Mouse (Mus musculus): ENCODE results near the gene Cyb561d2.
A peak's percentile ranks its signal among the peaks of the same experiment; 100 is the strongest.
"Not testable (repeated sequence)": the region's sequence is repeated elsewhere in the genome, so short reads cannot be mapped to it uniquely, and the experiment has no call there.

Cyb561d2 gene

GRCm38 (mm10) chr9:107541474-107542351, at the start of gene Cyb561d2, which contains the start of gene Nprl2:
Cyb561d2 (minus strand) TSS chr9:107542193.
Nprl2 (plus strand) TSS chr9:107542226.
- peak; percentile 94 for DNase-seq (ENCODE audit: low read depth)

- DNase-seq (ENCODE audit: low read depth), result no peak
These were observed 48.7 kb upstream of the Cyb561d2 start for GRCm38 (mm10) chr9:107590773-107591060.

DNA sequence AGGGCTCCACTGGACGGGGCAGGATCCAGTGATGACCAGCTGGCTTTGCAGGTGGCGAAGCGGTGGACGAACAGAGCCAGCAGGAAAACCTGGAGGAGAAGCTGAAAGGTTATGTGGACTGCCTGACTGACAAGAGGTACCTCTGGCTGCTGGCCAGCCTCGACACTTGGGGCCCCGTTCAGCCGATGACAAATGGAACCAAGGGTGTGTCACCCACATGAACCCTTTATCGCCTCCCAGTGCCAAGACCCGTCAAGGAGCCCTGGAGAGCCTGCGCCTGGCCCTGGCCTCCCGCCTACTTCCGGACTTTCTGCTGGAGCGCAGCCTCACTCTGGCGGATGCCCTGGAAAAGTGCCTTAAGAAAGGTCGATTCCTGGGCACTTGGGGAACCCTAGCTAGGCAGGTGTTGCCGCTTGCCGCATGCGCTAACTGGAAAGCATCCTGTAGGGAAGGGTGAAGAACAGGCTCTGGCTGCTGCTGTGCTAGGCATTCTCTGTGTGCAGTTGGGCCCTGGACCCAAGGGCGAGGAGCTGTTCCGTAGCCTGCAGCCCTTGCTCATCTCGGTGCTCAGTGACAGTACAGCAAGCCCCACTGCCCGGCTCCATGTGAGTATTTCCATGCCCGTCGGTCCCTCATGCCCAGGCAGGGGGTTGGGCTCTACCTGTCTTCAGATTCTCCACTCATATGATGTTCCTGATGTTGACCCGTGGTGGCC, 48.2 kb upstream of the Cyb561d2 start:
- DNase-seq (ENCODE audit: low read depth), result no peak

DNA sequence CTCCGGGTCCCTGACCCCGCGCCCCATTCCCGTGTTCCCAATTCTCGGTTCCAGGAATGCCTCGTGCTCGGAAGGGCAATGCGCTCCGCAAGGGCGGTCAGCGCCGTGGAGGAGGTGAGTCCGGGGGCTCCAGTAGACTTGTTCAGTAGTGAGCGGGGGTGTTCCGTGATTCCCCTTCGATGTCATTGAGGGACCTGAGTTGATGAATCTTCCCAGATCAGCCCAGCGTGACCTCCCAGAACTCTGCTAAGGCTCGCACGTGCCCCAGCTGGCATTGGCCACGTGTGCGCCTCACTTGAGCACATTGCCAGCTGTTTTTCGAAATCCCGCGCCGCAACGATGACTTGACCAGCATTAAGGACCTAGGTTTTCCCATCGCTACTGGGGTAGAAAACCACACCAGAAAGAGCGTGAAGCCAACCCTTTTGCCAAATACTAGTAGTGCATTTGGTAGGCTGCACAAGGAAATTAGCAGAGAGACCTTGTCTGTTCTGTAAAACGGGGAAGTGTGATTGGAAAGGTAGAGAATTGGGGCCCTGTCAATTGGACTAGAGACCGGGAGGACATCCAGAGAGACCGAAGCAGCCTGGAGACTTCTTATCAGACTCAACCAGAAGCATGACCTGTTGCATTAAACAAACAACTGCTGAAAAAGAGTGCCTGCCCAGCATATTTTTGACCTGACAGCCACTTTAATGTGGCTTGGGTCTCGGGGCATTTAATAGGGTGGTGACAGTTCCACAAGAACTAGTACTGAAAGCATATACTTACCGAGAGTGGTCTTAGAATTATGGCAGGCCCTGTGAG, 46.0 kb upstream of the Cyb561d2 start:
- DNase-seq (ENCODE audit: low read depth), result peak; percentile 71

- peak; percentile 95 for DNase-seq (ENCODE audit: low read depth)
These were observed 45.2 kb upstream of the Cyb561d2 start, which contains the start of gene Ifrd2 for GRCm38 (mm10) chr9:107586974-107587832. Ifrd2 (plus strand) TSS chr9:107587642.

DNA sequence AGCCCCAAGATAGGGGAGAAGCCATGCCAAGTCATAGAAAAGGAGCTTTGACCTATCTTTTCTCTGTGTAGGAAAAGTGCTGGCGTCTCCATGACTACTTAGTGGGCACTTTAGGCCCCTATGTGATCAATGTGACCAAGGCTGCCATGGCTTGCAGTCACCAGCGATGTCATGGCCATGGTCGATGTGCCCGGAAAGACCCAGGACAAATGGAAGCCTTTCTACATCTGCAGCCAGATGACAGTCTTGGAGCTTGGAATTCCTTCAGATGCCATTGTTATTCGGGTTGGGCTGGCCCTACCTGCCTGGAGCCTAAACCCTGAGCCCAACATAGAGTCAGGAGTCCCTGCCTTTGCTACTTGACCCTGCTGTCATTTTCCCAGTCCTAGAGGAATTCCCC, 44.5 kb upstream of the Cyb561d2 start:
- no peak for DNase-seq (ENCODE audit: low read depth)

DNA sequence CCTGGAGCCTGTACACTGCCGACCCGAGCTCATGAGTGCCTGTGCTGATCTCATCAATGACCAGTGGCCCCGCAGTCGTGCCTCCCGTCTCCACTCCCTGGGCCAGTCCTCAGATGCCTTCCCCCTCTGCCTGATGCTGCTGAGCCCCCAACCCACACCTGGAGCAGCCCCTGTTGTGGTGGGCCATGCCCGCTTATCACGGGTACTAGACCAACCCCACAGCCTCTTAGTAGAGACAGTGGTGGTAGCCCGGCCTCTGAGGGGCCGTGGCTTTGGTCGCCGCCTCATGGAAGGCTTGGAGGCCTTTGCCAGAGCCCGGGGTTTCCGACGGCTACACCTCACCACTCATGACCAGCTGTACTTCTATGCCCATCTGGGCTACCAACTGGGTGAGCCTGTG, 41.2 kb upstream of the Cyb561d2 start:
- no peak for DNase-seq (ENCODE audit: low read depth)

DNA sequence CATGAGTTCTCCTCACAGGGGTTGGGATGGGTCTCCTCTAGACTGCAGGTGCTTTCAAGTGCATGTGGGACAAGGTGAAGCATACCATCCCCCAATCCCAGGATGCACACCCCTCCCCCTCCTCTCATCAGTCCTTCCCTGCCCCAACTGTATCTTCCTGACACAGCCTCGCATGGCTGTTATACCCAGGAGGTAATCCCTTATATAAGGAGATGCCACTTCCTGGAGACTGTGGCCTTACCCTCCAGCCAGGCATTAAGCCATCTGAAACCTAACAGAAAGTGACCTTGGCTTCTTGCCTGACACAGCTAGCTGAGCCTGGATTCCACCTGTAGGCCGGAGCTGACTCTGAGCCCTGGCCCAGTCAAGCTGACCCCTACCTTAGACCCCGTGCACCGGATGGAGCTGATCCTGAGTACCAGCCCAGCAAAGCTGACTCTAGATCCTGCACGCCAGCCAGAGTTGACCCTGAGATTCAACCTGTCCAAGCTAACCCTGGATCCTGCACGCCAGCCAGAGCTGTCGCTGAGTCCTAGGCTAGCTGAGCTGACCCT, 40.6 kb upstream of the Cyb561d2 start:
- DNase-seq (ENCODE audit: low read depth), result no peak

DNA sequence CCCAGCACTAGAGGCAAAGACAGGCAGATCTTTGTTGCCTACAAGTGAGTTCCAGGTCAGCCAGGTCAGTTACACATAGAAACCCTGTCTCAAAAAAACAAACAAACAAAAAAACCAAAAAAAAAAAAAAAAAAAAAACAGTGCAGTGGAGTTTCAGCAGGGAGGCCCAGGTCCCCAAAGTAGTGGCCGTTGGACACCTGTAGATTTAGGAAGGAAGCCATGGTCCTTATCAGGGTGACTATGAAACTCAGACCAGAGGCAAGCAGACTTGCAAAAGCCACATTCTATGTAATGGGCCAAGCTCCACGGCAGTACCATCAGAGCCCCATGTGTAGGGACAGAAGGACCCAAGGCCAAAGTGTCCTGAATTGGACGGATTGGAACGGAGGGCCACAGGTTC, 39.6 kb upstream of the Cyb561d2 start:
- no peak for DNase-seq (ENCODE audit: low read depth)

GRCm38 (mm10) chr9:107580501-107581317, 38.7 kb upstream of the Cyb561d2 start, which contains the start of gene Hyal3:
Hyal3 (plus strand) TSS chr9:107580818.
- peak; percentile 90 for DNase-seq (ENCODE audit: low read depth)

DNA sequence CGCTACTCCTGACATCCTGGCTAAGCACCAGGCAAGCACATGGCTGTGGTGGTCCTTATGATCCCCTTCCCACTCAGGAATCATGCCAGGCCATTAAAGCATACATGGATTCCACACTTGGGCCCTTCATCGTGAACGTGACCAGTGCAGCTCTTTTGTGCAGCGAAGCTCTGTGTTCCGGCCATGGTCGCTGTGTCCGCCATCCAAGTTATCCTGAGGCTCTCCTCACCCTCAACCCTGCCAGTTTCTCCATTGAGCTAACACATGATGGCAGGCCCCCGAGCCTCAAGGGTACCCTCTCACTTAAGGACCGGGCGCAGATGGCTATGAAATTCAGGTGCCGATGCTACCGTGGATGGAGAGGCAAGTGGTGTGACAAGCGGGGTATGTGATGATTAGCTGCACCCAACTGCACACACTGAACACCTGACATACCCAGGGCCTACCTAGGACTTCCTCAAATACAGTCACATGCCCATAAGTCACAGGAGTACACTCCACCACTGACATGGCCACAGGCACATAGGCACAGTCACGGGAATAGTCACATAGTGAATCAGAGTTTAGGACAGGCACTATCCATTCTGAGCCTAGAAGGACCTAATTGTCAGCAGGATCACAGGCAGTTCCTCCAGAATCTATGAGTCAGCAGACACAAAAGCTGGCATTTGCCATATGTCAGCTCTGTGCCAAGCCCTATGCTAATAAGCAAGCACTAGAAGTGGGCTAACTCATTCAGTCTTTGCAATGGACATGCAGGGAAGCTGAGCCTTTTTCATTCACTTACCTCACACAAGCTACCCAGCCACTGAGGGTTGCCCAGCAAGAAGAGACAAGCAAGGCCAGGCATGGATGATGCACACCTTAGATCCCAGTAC, 37.3 kb upstream of the Cyb561d2 start:
- peak; percentile 53 for DNase-seq (ENCODE audit: low read depth)

DNA sequence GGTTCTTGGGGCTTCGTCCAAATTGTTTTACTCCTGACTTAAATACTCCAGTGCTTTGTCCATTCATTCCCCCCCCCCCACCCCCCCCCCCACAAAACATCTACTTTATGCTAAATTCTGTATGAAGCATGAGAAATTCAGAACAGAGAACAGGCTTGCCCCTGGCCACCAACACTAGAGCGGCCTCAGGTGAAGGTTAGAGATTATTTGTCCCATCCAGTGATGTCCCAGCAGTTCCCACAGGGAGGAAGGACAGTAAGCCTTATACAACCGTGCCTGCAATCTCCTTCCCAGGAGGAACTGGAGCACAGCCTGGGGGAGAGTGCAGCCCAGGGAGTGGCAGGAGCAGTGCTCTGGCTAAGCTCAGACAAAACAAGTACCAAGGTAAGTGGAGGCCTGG, 36.6 kb upstream of the Cyb561d2 start, which contains the start of gene Naa80:
Gene Naa80 (plus strand): TSS at position 301 of the 400 bp plus-strand sequence.
- DNase-seq (ENCODE audit: low read depth), result no peak

GRCm38 (mm10) chr9:107577871-107578270, 35.9 kb upstream of the Cyb561d2 start:
- DNase-seq (ENCODE audit: low read depth), result no peak

- DNase-seq (ENCODE audit: low read depth), result peak; percentile 86
These were observed 34.5 kb upstream of the Cyb561d2 start, which contains the start of gene Hyal1 for GRCm38 (mm10) chr9:107576357-107577107. Hyal1 (plus strand) TSS chr9:107576927.

DNA sequence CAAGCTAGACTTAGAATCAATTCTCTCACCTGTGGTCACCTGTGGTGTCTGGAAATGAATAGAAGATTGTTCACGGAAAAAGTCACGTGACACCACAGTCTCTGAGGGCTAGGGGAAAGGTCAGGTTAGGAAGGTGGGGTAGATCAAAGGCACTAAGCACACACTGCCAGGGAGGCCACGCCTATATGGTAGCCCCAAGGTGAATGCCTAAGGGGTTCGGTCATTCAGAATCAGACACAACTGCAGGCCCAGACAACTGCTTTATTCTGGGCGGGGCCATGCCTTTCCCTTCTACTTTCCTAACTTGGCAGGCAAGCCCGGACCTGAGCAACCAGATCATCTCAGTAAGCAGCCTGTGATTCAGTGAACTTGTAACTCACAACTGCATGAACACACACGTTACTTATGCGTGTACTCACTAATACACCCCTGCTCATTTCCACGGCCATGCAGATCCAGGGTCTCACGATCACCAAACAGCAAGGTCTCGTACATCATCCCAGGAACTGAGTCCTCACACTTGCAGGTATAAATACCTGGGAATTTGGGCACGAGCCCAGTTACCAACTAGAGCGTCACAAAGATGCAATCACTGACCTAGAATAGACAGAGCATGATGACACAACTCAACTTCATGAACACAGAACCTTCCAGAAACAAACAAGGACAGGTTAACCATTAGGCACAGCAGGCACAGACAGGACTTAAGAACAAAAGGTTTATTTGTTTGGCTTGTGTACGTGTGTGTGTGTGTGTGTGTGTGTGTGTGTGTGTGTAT, 33.8 kb upstream of the Cyb561d2 start:
- peak; percentile 59 for DNase-seq (ENCODE audit: low read depth)

GRCm38 (mm10) chr9:107573774-107574173, 31.8 kb upstream of the Cyb561d2 start:
- DNase-seq (ENCODE audit: low read depth), result not testable (repeated sequence)

DNA sequence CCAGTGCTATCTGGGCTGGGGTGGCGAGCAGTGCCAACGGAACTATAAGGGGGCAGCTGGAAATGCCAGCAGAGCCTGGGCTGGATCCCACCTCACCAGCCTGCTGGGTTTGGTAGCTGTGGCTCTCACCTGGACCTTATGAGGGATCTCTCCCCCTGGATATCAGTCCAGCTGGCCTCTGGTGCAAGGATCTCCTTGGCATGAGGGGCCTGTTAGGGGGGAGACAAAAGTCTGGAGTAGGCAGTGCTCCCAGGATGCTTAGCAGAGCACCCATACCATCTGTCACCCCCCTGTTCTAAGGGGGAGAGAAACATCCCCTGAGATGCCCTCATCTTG, 30.3 kb upstream of the Cyb561d2 start:
- no peak for DNase-seq (ENCODE audit: low read depth)

Measured in NIH3T3 (cell line).